Mouse (Mus musculus) kidney, postnatal 25 days (tissue): ENCODE results near the gene Taar9.
"Not testable (repeated sequence)": the region's sequence is repeated elsewhere in the genome, so short reads cannot be mapped to it uniquely, and the experiment has no call there.

Source experiments
- DNase-seq, 2 experiments: peaks; one replicate each; pipeline ENCODE4 v3.0.0; 2021; ENCODE audit warnings: mixed read lengths in 2 of 2

Gene Taar9

DNA sequence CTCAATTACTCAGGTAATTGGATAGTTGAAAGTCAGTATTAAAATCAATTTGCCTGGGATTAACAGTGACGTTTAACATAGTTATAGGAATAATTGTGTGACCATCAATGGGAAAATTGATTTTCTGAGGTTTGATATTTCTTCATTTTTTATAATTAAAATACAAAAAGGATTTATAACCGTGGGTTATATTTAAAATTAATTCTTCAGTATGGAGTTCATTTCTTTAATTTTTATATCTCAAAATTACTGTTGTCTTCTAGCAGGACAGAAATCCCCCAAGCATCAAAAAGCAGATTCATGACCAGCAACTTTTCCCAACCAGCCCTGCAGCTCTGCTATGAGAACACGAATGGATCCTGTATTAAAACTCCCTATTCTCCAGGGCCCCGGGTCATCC is 33.1 kb downstream of the Taar9 start, which contains the start of gene Taar8a:
Gene Taar8a, plus strand, starts transcription at position 301 of the 400 bp plus-strand sequence.
- not testable (repeated sequence) for DNase-seq

DNA sequence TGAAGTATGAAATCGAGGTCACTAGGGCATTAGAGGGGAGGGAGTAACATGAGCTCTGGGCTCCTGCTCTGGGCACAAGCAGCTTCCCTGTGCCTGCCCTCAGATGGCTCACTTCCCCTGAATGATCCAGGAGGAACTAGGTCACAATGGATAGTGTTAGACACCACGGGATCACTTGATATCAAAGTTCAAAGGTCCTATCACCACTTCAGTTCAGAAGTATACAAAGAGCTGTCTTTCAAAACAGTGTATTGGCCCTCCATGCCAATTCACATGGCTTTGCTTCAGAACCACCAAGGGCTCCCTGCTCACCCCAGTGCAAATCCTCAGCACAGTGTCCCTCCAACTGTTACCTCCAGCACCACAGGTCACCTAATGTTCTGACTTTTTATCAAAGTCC is 34.6 kb downstream of the Taar9 start:
- not testable (repeated sequence) for DNase-seq

DNA sequence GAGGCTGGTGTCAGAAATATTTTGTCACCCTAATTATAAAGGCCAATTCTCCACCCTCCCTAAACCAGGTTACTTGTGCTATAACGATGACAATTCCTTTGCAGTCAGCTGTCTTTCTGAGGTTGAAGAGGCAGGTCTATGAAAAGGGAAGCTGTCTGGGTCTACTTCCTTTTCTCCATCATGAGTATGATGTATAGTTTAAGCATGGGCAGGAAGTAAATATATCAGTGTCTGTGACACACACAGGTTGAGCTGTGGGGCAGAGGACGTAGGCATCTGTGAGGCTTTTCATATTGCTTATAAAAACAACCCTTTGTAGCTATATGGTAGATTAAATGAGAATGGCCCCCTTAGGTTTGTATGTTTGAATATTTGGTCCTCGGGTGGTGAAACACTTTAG is 50.3 kb downstream of the Taar9 start:
- no peak for DNase-seq
